Mouse (Mus musculus) kidney, postnatal 25 days (tissue): ENCODE measurements at regions not wholly inside any gene's neighbourhood (a gene's known extent, or its start where the extent isn't known, plus 50 kb on each side); places are given as distances from the start of the nearest gene placed in this dataset.

ENCODE experiments used
- DNase-seq, 2 experiments: peaks; one replicate each; pipeline ENCODE4 v3.0.0; 2021; ENCODE audit warnings: mixed read lengths in 2 of 2

GRCm38 (mm10) chr7:106440900-106441506, 225.9 kb upstream of the Gvin1 start:
- peak in 1 of 2 experiments; percentile 29 for DNase-seq
